Mouse (Mus musculus) neural tube, embryonic 14.5 days (tissue): ENCODE data around the gene Ccdc181. TPM values are rescaled to one million over a fixed set of nuclear protein-coding genes. Genes with fewer than 3 reads are reported as not detected.

Experiments
- ATAC-seq: fragments of 200-750 bp; cut with Nextera tagmentation; 2 replicates; pipeline ENCODE4 v1.8.0; 2017; ENCODE audit warnings: low read depth, mild to moderate bottlenecking, moderate TSS enrichment, moderate library complexity
- H3K27ac ChIP-seq: fragments of 300-500 bp; sonication (generic); 2 replicates; pipeline ENCODE4 v1.5.1; 2014; ENCODE audit warnings: low read depth, mild to moderate bottlenecking, control low read depth, low read length, moderate library complexity, mixed read lengths
- H3K27me3 ChIP-seq: fragments of 300-500 bp; sonication (generic); 2 replicates; pipeline ENCODE4 v1.6.1; 2014; ENCODE audit warnings: low read length; ENCODE audit not compliant: control insufficient read depth, insufficient read depth
- H3K36me3 ChIP-seq: fragments of 300-500 bp; sonication (generic); 2 replicates; pipeline ENCODE4 v1.6.1; 2014; ENCODE audit warnings: low read length, mixed read lengths; ENCODE audit not compliant: control insufficient read depth, insufficient read depth
- H3K4me1 ChIP-seq: fragments of 300-500 bp; sonication (generic); 2 replicates; pipeline ENCODE4 v1.6.1; 2014; ENCODE audit warnings: low read length; ENCODE audit not compliant: control insufficient read depth, insufficient read depth
- H3K4me2 ChIP-seq: fragments of 300-500 bp; sonication (generic); 2 replicates; pipeline ENCODE4 v1.6.1; 2014; ENCODE audit warnings: mild to moderate bottlenecking, low read depth, low read length, control low read depth
- H3K4me3 ChIP-seq: fragments of 300-500 bp; sonication (generic); 2 replicates; pipeline ENCODE4 v1.5.1; 2014; ENCODE audit warnings: low read depth, low read length, control low read depth, mixed read lengths
- H3K9ac ChIP-seq: fragments of 300-500 bp; sonication (generic); replicated peaks from 2 replicates; pipeline ENCODE4 v1.6.1; 2014; ENCODE audit warnings: low read depth, mild to moderate bottlenecking, control low read depth, low read length, mixed read lengths
- H3K9me3 ChIP-seq: fragments of 300-500 bp; sonication (generic); 2 replicates; pipeline ENCODE4 v1.6.1; 2016; ENCODE audit warnings: low read length; ENCODE audit not compliant: control insufficient read depth
- WGBS: fragments of 180-500 bp; shearing (Covaris S2); extraction: QIAGEN DNeasy Blood & Tissue Kit; methylation state at CpG from one replicate; pipeline ENCODE4 v1.1.7; 2014; 5-methylcytosine and 5-hydroxymethylcytosine counted together
- polyA plus RNA-seq: library from polyadenylated mRNA; unstranded; fragments of >200 nt; fragmentation: Nextera tagmentation; extraction: Ambion mirVana; gene quantifications from 2 replicates; pipeline ENCODE4 v1.2.1, GENCODE M21; 2014

Ccdc181 gene
- polyA plus RNA-seq, 1 experiment from 2014 or later, result 24.7 TPM

DNA sequence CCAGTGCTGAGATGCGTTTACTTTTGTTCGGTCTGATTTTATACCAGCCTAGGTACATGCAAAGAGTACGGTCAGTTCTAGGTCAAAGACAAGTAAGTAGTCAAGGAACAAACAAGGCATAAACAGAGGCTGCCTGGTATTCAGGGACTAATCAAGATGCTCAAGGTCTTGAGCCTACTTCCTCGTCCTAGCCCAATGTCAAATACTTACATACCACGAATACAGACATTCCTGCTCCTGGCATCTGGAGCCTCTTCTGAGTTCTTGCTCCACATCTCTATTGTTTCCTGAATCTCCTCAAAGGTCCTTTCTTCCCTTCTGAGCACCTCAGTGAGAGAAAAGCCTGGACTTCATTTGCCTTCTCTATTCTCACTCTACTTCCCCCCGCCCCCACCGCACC lies 4.4 kb upstream of the Ccdc181 start:
- Histone ChIP-seq H3K27me3 (no peaks in the 10 kb centered on the region), H3K27ac (no peak overlapping the region), H3K36me3 (no peaks in the 10 kb centered on the region), H3K9me3 (no peaks in the 10 kb centered on the region), H3K4me2 (no peak overlapping the region), H3K9ac (no peak overlapping the region), H3K4me1 (no peaks in the 10 kb centered on the region), H3K4me3 (no peak overlapping the region)
- WGBS, result 88% methylated on average over 7 of the region's 7 CpGs
- no peak for ATAC-seq

DNA sequence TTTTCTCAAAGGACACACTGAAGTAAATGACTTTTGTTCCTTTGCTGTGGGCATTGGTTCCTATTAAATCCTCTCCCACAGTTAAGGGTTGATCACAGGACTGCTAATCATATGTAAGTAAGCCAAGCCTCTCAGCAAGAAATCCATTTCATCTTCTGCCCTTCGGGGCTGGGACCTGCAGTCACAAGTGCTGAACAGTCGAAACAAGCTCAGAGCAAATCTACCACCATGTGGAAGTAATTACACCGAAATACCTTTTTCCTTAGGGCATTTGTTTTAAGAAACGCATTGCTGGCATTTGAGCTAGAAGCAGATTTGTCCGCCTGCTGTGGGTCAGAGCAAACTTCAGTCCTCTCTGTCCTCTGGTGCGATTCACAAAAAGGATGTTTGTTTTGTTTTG lies 1.7 kb upstream of the Ccdc181 start:
- ATAC-seq, result no peak
- no peaks in the 10 kb centered on the region for H3K27me3 ChIP-seq
- H3K36me3 ChIP-seq, result no peaks in the 10 kb centered on the region
- H3K9me3 ChIP-seq, result no peaks in the 10 kb centered on the region
- no peak overlapping the region for H3K4me2 ChIP-seq
- no peak overlapping the region for H3K9ac ChIP-seq
- H3K4me1 ChIP-seq, result no peaks in the 10 kb centered on the region
- 74% methylated on average over 6 of the region's 6 CpGs for WGBS
- H3K4me3 ChIP-seq, result no peak overlapping the region
- no peak overlapping the region for H3K27ac ChIP-seq

DNA sequence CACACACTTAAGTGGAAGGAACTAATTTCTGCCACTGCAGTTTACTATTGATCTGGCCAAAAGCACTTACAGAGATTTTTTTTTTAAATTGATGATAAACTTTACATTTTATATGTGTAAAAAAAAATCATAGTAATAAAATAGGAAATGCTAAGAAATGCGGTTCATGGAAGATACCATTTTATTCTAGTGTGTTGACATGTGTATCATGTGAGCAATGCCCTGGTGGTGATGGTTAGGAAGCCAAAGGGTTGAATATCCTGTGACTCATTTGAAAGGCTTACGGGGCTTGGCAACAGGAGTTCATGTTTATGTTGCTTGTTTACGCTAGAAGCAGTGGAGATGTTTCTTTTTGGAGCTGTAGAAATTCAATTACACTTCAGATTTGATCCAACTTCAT lies 1.2 kb downstream of the Ccdc181 start:
- no peaks in the 10 kb centered on the region for H3K9me3 ChIP-seq
- no peak for ATAC-seq
- H3K27ac ChIP-seq, result no peak overlapping the region
- no peaks in the 10 kb centered on the region for H3K36me3 ChIP-seq
- no peak overlapping the region for H3K9ac ChIP-seq
- H3K4me1 ChIP-seq, result no peaks in the 10 kb centered on the region
- no peak overlapping the region for H3K4me3 ChIP-seq
- no peak overlapping the region for H3K4me2 ChIP-seq
- no peaks in the 10 kb centered on the region for H3K27me3 ChIP-seq
- WGBS, result 91% methylated on average over 3 of the region's 3 CpGs

GRCm38 (mm10) chr1:164279332-164279731 lies 3.9 kb downstream of the Ccdc181 start:
- H3K4me2 ChIP-seq, result no peak overlapping the region
- H3K27me3 ChIP-seq, result no peaks in the 10 kb centered on the region
- no peak overlapping the region for H3K9ac ChIP-seq
- no peaks in the 10 kb centered on the region for H3K9me3 ChIP-seq
- no peak overlapping the region for H3K27ac ChIP-seq
- peaks cover 4% of the 10 kb centered on the region; the same call in 1 of the 2 replicates for H3K36me3 ChIP-seq
- 72% methylated on average over 4 of the region's 4 CpGs for WGBS
- no peak for ATAC-seq
- H3K4me1 ChIP-seq, result no peaks in the 10 kb centered on the region
- no peak overlapping the region for H3K4me3 ChIP-seq

- Histone ChIP-seq H3K4me3 (no peak overlapping the region), H3K9ac (no peak overlapping the region), H3K4me2 (no peak overlapping the region), H3K27me3 (no peaks in the 10 kb centered on the region), H3K9me3 (no peaks in the 10 kb centered on the region), H3K36me3 (peaks cover 4% of the 10 kb centered on the region; the same call in 1 of the 2 replicates), H3K4me1 (no peaks in the 10 kb centered on the region), H3K27ac (no peak overlapping the region)
- no peak for ATAC-seq
- 95% methylated on average over 3 of the region's 3 CpGs for WGBS
These were observed 8.6 kb downstream of the Ccdc181 start for GRCm38 (mm10) chr1:164284007-164284406.

DNA sequence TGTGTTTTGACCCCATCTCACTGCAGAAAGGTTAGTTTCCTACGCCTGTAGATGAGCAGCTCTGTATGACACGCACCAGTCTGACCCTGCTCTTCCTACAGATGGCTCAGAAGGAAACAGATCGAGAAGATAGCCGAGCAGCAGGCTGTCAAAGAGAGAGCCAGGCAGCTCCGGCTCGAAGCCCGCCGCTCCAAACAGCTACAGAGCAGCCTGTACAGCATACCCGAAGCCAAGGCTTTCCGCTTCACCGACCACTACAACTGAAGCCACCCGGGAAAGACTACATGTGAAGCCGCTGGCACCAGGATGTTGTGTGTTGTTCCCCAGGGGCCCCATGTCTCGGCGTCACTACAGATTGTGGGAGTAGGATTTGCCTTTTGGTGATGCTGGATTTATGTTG lies 12.0 kb downstream of the Ccdc181 start:
- WGBS, result 69% methylated on average over 15 of the region's 15 CpGs
- H3K27me3 ChIP-seq, result no peaks in the 10 kb centered on the region
- peaks cover 19% of the 10 kb centered on the region for H3K36me3 ChIP-seq
- no peak overlapping the region for H3K27ac ChIP-seq
- ATAC-seq, result no peak
- H3K9ac ChIP-seq, result no peak overlapping the region
- H3K4me3 ChIP-seq, result no peak overlapping the region
- no peaks in the 10 kb centered on the region for H3K9me3 ChIP-seq
- no peaks in the 10 kb centered on the region for H3K4me1 ChIP-seq
- H3K4me2 ChIP-seq, result no peak overlapping the region

DNA sequence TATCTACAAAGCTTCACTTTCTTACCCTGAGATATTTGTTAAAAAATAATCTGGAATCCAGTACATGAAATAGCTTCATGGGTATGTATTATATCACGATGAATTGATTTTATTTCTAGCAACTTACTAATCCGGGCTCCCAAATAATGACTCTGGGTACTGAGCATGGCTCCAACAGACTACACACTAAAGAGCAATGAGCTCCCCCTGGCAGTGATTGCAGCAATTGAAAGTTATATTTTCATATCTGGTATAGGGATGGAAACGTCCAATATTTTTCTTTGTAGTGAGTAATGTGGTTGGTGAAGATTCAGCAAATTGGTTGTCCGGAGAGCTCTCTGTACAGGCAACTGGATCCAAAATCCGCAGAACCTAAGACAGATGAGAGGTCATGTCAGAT lies 16.7 kb downstream of the Ccdc181 start:
- H3K4me1 ChIP-seq, result no peaks in the 10 kb centered on the region
- 97% methylated on average over 5 of the region's 5 CpGs for WGBS
- H3K9ac ChIP-seq, result no peak overlapping the region
- H3K4me3 ChIP-seq, result no peak overlapping the region
- no peak overlapping the region for H3K4me2 ChIP-seq
- no peak for ATAC-seq
- peaks cover 39% of the 10 kb centered on the region for H3K36me3 ChIP-seq
- no peaks in the 10 kb centered on the region for H3K27me3 ChIP-seq
- H3K27ac ChIP-seq, result no peak overlapping the region
- no peaks in the 10 kb centered on the region for H3K9me3 ChIP-seq

DNA sequence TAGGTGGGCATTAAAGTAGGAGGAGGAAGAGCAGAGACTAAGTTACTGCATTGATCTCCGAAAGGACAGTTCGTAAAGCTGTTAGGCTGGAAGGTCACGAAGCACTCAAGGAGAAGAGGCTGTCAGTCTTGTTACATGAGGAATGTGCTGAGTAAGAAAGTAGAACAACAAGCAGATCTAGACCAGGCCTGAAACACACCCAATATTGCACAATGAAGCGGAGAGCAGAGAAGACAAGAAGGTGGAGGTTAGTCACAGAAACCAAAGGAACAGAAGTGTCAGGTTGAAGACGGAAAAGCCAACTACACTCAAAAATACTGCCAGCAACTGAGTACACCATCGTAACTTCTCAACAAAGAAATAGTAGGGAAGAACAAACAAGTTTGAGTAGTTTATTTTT lies 18.7 kb downstream of the Ccdc181 start:
- no peak for ATAC-seq
- no peak overlapping the region for H3K4me3 ChIP-seq
- H3K27ac ChIP-seq, result no peak overlapping the region
- 96% methylated on average over 6 of the region's 6 CpGs for WGBS
- peaks cover 53% of the 10 kb centered on the region for H3K36me3 ChIP-seq
- H3K4me1 ChIP-seq, result no peaks in the 10 kb centered on the region
- no peak overlapping the region for H3K9ac ChIP-seq
- no peak overlapping the region for H3K4me2 ChIP-seq
- H3K27me3 ChIP-seq, result no peaks in the 10 kb centered on the region
- no peaks in the 10 kb centered on the region for H3K9me3 ChIP-seq

- 94% methylated on average over 4 of the region's 5 CpGs for WGBS
- Histone ChIP-seq H3K4me3 (no peak overlapping the region), H3K4me2 (no peak overlapping the region), H3K27ac (no peak overlapping the region), H3K27me3 (no peaks in the 10 kb centered on the region), H3K36me3 (peaks cover 61% of the 10 kb centered on the region), H3K9ac (no peak overlapping the region), H3K9me3 (no peaks in the 10 kb centered on the region), H3K4me1 (no peaks in the 10 kb centered on the region)
- ATAC-seq, result no peak
These were observed 21.1 kb downstream of the Ccdc181 start for GRCm38 (mm10) chr1:164296473-164296872.

DNA sequence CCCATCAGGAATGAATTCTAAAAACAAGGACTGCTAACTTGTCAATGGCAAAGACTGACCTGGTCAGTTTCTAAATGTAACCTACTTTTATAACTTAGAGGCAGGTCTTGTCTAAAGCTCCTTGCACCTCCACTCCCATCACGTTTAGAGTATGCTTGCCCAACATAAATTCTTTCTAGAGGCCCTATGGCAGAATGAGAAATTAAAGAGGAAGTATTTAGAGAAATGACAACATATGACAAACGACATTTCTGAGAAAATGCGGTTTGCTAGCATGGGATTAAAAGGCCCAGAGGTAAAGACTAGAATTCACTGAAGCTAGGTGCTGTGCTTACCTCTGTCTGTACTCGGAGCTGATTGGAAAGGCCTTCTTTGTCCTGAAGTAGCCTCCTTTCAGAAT lies 26.6 kb downstream of the Ccdc181 start:
- no peak for ATAC-seq
- Histone ChIP-seq H3K9me3 (no peaks in the 10 kb centered on the region), H3K4me1 (peaks cover 4% of the 10 kb centered on the region; the same call in 1 of the 2 replicates), H3K4me2 (no peak overlapping the region), H3K36me3 (peaks cover 41% of the 10 kb centered on the region), H3K4me3 (no peak overlapping the region), H3K9ac (no peak overlapping the region), H3K27ac (no peak overlapping the region), H3K27me3 (no peaks in the 10 kb centered on the region)
- 89% methylated on average over 4 of the region's 4 CpGs for WGBS
